Mouse (Mus musculus): ENCODE results near the gene Camsap2. TPM values are rescaled to one million over a fixed set of nuclear protein-coding genes. Genes with fewer than 3 reads are reported as not detected.

Camsap2 gene
- polyA plus RNA-seq, 1 experiment from 2014 or later, result 11.2 TPM

DNA sequence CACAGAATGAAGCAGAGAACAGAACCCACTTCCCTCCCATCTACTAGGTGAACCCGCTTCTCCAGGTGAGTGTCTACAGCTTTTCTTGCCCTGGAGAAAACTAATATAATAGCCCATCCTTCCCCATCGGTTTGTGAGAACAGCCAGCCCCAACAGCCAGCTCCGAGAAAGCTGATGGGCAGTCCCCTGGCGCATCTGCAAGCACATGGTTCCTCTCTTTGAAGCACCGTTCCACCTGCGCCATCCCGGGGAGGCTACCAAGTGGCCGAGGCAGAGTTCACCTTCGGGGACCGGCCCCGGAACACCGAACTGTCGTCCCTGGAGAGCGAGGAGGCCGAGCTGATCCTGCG, 86.4 kb downstream of the Camsap2 start:
- Histone ChIP-seq H3K9me3 (replicated peaks) (no peaks in the 10 kb centered on the region), H3K4me3 (replicated peaks) (peak overlapping the region; percentile 55), H3K27me3 (peaks cover 52% of the 10 kb centered on the region), H3K9ac (0 out of 2 replicates have a peak overlapping the region, but pooled peaks have one; percentile 3), H3K27ac (replicated peaks) (no peak overlapping the region), H3K4me2 (replicated peaks) (peak overlapping the region; percentile 93), H3K4me1 (peaks cover 16% of the 10 kb centered on the region), H3K36me3 (no peaks in the 10 kb centered on the region)
- 3% methylated on average over 16 of the region's 16 CpGs for WGBS
- no peak for ATAC-seq (ENCODE audit: insufficient number of reproducible peaks, low FRiP score, low TSS enrichment, low read depth)

DNA sequence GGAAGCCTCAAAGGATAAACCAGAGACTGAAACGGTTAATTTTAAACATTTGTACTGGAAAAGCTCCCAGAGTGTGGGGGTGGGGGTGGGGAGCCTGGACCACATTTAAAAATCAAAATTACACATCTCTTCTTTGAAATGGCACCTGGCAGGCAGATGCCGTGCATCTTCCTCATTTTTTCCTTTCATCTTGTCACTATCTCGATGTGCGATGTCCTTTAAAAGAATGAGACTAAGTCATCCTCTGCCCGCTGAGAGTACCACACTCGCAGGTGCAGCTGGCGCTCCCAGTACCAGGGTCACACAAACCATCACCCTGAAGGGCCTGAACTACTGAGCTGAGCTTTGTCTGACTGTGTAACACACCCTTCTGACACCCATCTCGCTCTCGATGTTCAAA, 87.4 kb downstream of the Camsap2 start:
- Histone ChIP-seq H3K36me3 (no peaks in the 10 kb centered on the region), H3K4me1 (peaks cover 16% of the 10 kb centered on the region), H3K4me3 (replicated peaks) (no peak overlapping the region), H3K9me3 (replicated peaks) (no peaks in the 10 kb centered on the region), H3K4me2 (replicated peaks) (no peak overlapping the region), H3K9ac (no peak overlapping the region), H3K27ac (replicated peaks) (no peak overlapping the region), H3K27me3 (peaks cover 52% of the 10 kb centered on the region)
- WGBS, result 54% methylated on average over 9 of the region's 9 CpGs
- ATAC-seq (ENCODE audit: insufficient number of reproducible peaks, low FRiP score, low TSS enrichment, low read depth), result no peak

DNA sequence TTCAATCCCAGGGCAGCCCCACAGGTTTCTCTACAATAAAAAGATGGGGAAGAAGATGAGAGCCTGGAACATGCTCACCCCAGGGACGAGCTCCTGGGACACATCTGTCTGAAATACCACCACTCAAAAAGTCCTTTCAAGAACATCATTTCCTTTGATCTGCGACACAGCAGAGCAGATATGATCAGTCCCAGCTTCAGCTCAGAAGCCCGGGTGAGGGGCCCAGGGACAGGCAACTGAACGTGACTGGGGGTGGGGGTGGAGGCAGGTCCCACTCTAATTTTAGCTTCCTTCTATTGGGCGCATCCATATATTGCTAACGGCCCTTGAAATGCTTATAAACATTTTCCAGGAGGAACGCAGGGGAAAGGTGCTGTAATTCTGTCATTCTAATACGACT, 90.2 kb downstream of the Camsap2 start:
- no peak overlapping the region for H3K4me3 ChIP-seq (replicated peaks)
- no peaks in the 10 kb centered on the region for H3K36me3 ChIP-seq
- H3K4me2 ChIP-seq (replicated peaks), result no peak overlapping the region
- peaks cover 13% of the 10 kb centered on the region for H3K4me1 ChIP-seq
- 35% methylated on average over 8 of the region's 8 CpGs for WGBS
- H3K9me3 ChIP-seq (replicated peaks), result no peaks in the 10 kb centered on the region
- no peak overlapping the region for H3K27ac ChIP-seq (replicated peaks)
- H3K9ac ChIP-seq, result no peak overlapping the region
- no peak for ATAC-seq (ENCODE audit: insufficient number of reproducible peaks, low FRiP score, low TSS enrichment, low read depth)
- H3K27me3 ChIP-seq, result peaks cover 33% of the 10 kb centered on the region

DNA sequence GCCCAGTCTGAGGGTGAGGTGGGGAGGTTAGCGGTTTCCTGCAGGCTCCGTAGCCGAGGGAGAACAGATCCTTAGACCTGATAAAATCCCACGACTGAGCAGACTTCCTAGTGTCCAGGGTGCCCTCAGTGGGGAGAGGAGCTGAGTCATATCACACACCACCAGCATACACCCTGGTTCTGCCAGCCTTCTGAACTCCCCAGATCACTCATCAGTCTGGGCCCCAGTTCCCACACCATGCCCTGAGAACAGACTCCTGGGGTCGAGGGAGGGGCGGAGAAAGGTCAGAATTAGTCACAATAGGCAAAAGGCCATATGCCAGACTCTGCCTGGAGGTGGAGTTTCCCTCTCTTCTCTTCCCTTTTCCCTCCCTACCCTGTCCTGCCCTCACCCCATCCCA, 90.7 kb downstream of the Camsap2 start:
- WGBS, result 41% methylated on average over 6 of the region's 6 CpGs
- H3K4me3 ChIP-seq (replicated peaks), result no peak overlapping the region
- peak; percentile 39; the same call in 1 of the 2 replicates for ATAC-seq (ENCODE audit: insufficient number of reproducible peaks, low FRiP score, low TSS enrichment, low read depth)
- H3K4me2 ChIP-seq (replicated peaks), result no peak overlapping the region
- no peak overlapping the region for H3K9ac ChIP-seq
- no peaks in the 10 kb centered on the region for H3K36me3 ChIP-seq
- no peaks in the 10 kb centered on the region for H3K9me3 ChIP-seq (replicated peaks)
- peaks cover 8% of the 10 kb centered on the region for H3K4me1 ChIP-seq
- H3K27me3 ChIP-seq, result peaks cover 28% of the 10 kb centered on the region
- no peak overlapping the region for H3K27ac ChIP-seq (replicated peaks)

DNA sequence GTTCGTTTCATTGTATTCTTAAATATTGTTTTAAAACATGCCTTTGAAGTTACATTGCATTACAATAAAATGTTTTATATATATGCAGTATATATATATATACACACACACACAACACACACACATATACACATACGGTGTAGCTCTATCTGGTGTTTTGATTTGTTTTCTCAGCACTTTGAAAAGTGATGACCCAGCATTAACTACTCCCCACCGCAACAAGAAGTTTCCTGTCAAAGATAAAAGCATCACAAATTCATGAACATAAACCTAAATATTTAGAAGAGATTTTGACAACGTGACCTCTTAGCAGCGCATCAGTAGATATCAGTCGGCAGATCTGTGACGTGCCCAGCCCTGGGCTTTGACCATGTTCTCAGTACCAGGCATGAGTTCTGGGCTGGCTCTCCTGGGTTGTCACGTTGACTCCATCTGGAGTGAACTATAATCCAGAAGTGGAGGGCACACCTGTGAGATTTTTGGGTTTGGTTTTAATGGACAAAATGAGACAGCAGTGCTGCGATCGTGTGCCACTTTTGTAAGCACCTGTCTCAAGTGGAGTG, 91.3 kb downstream of the Camsap2 start:
- peaks cover 23% of the 10 kb centered on the region for H3K27me3 ChIP-seq
- ATAC-seq (ENCODE audit: insufficient number of reproducible peaks, low FRiP score, low TSS enrichment, low read depth), result no peak
- H3K9me3 ChIP-seq (replicated peaks), result no peaks in the 10 kb centered on the region
- no peak overlapping the region for H3K27ac ChIP-seq (replicated peaks)
- no peak overlapping the region for H3K4me3 ChIP-seq (replicated peaks)
- no peak overlapping the region for H3K4me2 ChIP-seq (replicated peaks)
- 79% methylated on average over 10 of the region's 10 CpGs for WGBS
- H3K4me1 ChIP-seq, result peaks cover 2% of the 10 kb centered on the region
- H3K9ac ChIP-seq, result no peak overlapping the region
- no peaks in the 10 kb centered on the region for H3K36me3 ChIP-seq

DNA sequence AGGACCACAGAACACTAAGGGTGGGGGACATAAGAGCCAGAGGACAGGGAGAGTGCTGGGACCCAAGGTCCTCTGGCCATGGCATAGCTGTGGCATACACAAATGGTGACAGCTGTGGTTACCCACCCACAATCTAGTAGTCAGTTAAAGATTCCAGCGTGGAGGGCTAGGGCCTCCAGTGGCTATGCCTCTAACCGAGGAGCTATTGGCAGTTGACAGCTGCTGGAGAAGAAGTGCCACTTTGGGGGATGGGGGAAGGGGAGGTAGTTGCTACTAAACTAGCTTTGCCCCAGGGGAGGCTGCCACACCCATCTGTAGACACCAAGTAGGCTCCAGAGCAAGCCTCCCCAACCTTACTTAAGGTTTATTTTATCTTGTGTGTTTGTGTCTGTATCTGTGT, 92.4 kb downstream of the Camsap2 start:
- WGBS, result 12% methylated on average over 2 of the region's 2 CpGs
- H3K4me2 ChIP-seq (replicated peaks), result no peak overlapping the region
- no peaks in the 10 kb centered on the region for H3K9me3 ChIP-seq (replicated peaks)
- no peak overlapping the region for H3K4me3 ChIP-seq (replicated peaks)
- H3K36me3 ChIP-seq, result no peaks in the 10 kb centered on the region
- H3K27ac ChIP-seq (replicated peaks), result no peak overlapping the region
- ATAC-seq (ENCODE audit: insufficient number of reproducible peaks, low FRiP score, low TSS enrichment, low read depth), result no peak; the same call in 1 of the 2 replicates
- H3K9ac ChIP-seq, result no peak overlapping the region
- H3K4me1 ChIP-seq, result no peaks in the 10 kb centered on the region
- peaks cover 12% of the 10 kb centered on the region for H3K27me3 ChIP-seq

DNA sequence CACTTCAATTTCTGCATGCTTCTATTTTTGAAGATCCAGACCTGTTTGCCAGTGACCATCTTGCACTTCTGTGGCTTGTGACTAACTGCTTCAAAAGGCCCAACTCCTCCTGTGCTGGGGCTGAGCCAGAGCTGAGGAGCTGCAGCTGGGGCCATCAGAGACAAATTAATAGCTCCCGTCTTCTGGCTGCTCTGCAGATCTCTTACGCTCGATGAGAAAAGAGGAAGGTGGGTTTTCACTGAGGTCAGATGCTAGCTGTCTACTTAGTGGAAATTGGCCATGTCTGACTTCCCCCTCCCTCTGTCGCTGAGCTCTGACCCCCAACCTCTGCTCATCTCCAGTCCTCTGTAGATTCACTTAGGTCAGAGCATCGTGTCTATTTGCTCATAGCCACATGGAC, 96.2 kb downstream of the Camsap2 start:
- H3K27ac ChIP-seq (replicated peaks), result no peak overlapping the region
- no peak overlapping the region for H3K9ac ChIP-seq
- H3K27me3 ChIP-seq, result no peaks in the 10 kb centered on the region
- no peak overlapping the region for H3K4me3 ChIP-seq (replicated peaks)
- no peak for ATAC-seq (ENCODE audit: insufficient number of reproducible peaks, low FRiP score, low TSS enrichment, low read depth)
- H3K4me2 ChIP-seq (replicated peaks), result no peak overlapping the region
- H3K36me3 ChIP-seq, result no peaks in the 10 kb centered on the region
- no peaks in the 10 kb centered on the region for H3K4me1 ChIP-seq
- 50% methylated on average over 5 of the region's 5 CpGs for WGBS
- no peaks in the 10 kb centered on the region for H3K9me3 ChIP-seq (replicated peaks)

DNA sequence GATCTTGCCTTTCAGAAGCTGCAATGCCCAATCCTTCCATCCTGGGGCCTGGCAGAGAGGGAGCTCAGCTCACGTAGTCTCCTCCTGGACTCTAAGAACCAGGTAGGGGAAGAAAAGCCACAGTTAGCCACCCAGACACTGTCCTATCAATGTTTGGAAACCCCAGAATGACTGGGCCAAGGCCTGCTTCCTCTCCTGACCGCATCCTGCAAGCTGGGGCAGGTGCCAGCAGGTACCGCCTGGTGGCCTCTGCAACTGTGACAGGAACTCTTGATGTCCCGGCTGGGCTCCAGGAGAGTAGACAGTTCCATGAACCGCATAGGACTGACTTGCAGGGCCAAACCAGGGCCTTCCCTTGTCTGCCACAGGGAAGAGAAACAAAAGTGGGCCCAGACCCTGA, 98.5 kb downstream of the Camsap2 start:
- WGBS, result 81% methylated on average over 5 of the region's 5 CpGs
- Histone ChIP-seq H3K4me2 (replicated peaks) (no peak overlapping the region), H3K27me3 (no peaks in the 10 kb centered on the region), H3K4me3 (replicated peaks) (no peak overlapping the region), H3K4me1 (no peaks in the 10 kb centered on the region), H3K9me3 (replicated peaks) (no peaks in the 10 kb centered on the region), H3K36me3 (no peaks in the 10 kb centered on the region), H3K9ac (no peak overlapping the region), H3K27ac (replicated peaks) (no peak overlapping the region)
- no peak for ATAC-seq (ENCODE audit: insufficient number of reproducible peaks, low FRiP score, low TSS enrichment, low read depth)

DNA sequence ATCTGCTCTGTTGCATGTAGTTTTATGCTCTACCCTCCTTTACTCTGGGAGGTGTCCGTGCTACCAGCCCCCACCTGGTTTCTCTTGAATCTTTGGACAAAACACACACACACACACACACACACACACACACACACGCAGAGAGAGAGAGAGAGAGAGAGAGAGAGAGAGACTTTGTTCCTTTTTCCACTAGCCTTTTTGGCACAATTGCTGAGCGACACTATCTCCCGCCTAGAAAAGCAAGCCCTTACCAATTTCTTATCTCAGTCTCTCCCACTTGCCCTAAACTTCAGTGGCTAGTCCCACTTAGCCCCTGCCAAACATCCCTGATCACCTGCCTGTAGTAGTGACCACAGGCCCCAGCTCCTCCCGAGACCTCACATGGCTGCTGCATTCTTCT, 101.4 kb downstream of the Camsap2 start:
- Histone ChIP-seq H3K4me3 (replicated peaks) (no peak overlapping the region), H3K4me2 (replicated peaks) (no peak overlapping the region), H3K9ac (no peak overlapping the region), H3K36me3 (no peaks in the 10 kb centered on the region), H3K9me3 (replicated peaks) (no peaks in the 10 kb centered on the region), H3K27ac (replicated peaks) (no peak overlapping the region), H3K4me1 (no peaks in the 10 kb centered on the region), H3K27me3 (no peaks in the 10 kb centered on the region)
- WGBS, result 89% methylated on average over 4 of the region's 5 CpGs
- no peak for ATAC-seq (ENCODE audit: insufficient number of reproducible peaks, low FRiP score, low TSS enrichment, low read depth)

DNA sequence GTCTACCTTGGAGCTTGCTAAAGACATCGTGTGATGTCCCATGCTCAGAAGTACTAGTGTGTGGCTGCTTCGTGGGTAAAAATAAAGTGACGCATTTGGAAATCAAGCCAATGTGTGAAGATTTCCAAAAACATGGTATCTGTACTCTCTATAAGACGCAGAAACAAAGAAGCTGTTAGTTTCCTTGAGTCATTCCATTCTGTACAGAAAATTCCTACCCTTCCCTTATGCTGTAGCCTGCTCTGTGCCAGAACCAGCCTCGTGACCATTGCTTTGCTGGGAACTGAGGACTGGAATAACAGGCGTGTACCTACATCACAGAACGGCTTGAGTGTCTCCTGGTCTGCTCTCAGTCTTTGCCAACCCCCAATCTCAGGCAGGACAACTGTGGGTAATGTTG, 104.1 kb downstream of the Camsap2 start:
- WGBS, result 82% methylated on average over 7 of the region's 7 CpGs
- ATAC-seq (ENCODE audit: insufficient number of reproducible peaks, low FRiP score, low TSS enrichment, low read depth), result no peak

DNA sequence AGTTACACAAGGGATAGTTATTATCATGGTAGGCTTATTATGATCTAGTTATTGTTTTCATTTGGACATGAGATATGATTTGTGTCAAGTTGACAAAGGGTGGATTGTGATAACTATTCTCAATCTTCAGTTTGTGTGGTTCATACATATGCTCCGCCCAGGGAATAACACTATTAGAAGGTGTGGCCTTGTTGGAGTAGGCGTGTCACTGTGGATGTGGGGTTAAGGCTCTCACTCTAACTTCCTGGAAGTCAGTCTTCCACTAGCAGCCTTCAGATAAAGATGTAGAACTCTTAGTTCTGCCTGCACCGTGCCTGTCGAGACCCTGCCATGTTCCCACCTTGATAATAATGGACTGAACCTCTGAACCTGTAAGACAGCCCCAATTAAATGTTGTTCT, 107.4 kb downstream of the Camsap2 start:
- 89% methylated on average over 4 of the region's 4 CpGs for WGBS
- Histone ChIP-seq H3K4me1 (peaks cover 10% of the 10 kb centered on the region), H3K9ac (no peak overlapping the region), H3K9me3 (replicated peaks) (no peaks in the 10 kb centered on the region), H3K27me3 (no peaks in the 10 kb centered on the region), H3K4me2 (replicated peaks) (no peak overlapping the region), H3K36me3 (no peaks in the 10 kb centered on the region), H3K4me3 (replicated peaks) (no peak overlapping the region), H3K27ac (replicated peaks) (no peak overlapping the region)
- ATAC-seq (ENCODE audit: insufficient number of reproducible peaks, low FRiP score, low TSS enrichment, low read depth), result no peak

More for the DNA sequence above, 104.1 kb downstream of the Camsap2 start:
- Histone ChIP-seq H3K4me2 (replicated peaks) (no peak overlapping the region), H3K4me1 (no peaks in the 10 kb centered on the region), H3K4me3 (replicated peaks) (no peak overlapping the region), H3K9me3 (replicated peaks) (no peaks in the 10 kb centered on the region), H3K27me3 (no peaks in the 10 kb centered on the region), H3K36me3 (no peaks in the 10 kb centered on the region), H3K9ac (no peak overlapping the region), H3K27ac (replicated peaks) (no peak overlapping the region)

DNA sequence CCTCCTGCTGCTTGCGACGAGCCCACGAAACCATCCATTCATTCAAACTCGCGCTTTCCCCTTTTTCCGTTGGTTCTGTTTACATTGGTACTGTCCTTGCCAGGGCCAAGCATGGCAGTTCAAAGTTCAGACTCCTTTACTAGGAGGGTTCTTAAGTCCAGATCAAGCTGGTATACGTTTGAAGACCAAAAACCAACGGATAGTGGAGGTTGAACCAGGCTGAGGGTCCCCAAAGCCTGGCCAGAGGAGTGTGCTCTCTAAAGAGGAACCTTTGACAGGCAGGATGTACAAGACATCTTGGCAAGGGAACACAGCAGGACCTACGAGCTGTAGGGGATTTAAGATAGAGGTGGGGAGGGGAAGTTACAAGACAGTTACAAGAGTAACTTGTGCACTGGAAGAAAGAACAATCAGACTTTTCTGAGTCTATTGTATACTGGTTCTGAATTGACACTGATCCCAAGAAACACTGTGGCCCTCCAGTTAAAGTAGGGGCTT, 111.3 kb downstream of the Camsap2 start:
- no peak for ATAC-seq (ENCODE audit: insufficient number of reproducible peaks, low FRiP score, low TSS enrichment, low read depth)
- peak overlapping the region; percentile 91 for H3K4me2 ChIP-seq (replicated peaks)
- H3K4me1 ChIP-seq, result peaks cover 47% of the 10 kb centered on the region
- no peaks in the 10 kb centered on the region for H3K36me3 ChIP-seq
- peak overlapping the region; percentile 61 for H3K4me3 ChIP-seq (replicated peaks)
- 5% methylated on average over 9 of the region's 9 CpGs for WGBS
- H3K9me3 ChIP-seq (replicated peaks), result no peaks in the 10 kb centered on the region
- peak overlapping the region; percentile 73 for H3K27ac ChIP-seq (replicated peaks)
- H3K27me3 ChIP-seq, result no peaks in the 10 kb centered on the region
- H3K9ac ChIP-seq, result peak overlapping the region; percentile 40; the same call in 1 of the 2 replicates
